Comparison of ENCODE assay signal across 15 mouse cellular contexts in the genomic region with DNA sequence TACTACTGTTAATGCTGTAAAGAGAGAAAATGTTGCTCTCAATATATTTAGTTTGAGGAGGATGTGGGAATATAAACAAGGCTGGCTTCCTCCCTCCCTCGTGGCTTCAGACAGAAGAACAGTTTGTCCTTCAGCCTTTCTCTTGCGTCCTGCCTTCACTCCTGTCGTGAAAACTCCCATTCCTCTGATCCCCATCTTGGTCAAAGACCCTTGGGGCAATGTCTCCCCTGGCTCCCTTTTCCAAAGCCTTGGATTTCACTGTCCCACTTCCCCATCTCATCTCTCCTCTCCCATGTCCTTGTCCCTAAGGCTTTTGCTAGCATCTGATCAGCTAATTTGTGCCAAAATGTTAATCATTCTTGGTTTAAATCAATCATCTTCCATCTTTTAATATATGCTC.
"Had no signal": no experiment of that assay in that cellular context is flagged by ENCODE, and none has a peak within 500 bp of the region (broad histone marks: within the 10 kb centered on the region; RNA-seq: fewer than 3 reads in every experiment).

No protein-coding gene starts in this region.

- H3K9me3 ChIP-seq: liver, embryonic 15.5 days; megakaryocyte, embryonic 14.5 days; midbrain, embryonic 13.5 days; midbrain, embryonic 15.5 days; neural tube, embryonic 12.5 days; stomach, embryonic 15.5 days had no signal

- H3K36me3 ChIP-seq: liver, embryonic 15.5 days; midbrain, embryonic 13.5 days; midbrain, embryonic 15.5 days; neural tube, embryonic 12.5 days; stomach, embryonic 15.5 days had no signal

- DNase-seq: liver, postnatal 0 days; lung, embryonic 14.5 days; right cerebral cortex, postnatal 14 days; thymus, adult 2 months; thymus, postnatal 25 days; thymus, postnatal 4 days had no signal

- H3K4me2 ChIP-seq: liver, embryonic 15.5 days; lung, embryonic 14.5 days; midbrain, embryonic 11.5 days; midbrain, embryonic 13.5 days; midbrain, embryonic 15.5 days; neural tube, embryonic 12.5 days; stomach, embryonic 15.5 days had no signal

- H3K4me1 ChIP-seq: liver, embryonic 15.5 days; megakaryocyte, embryonic 14.5 days; midbrain, embryonic 13.5 days; midbrain, embryonic 15.5 days; neural tube, embryonic 12.5 days; stomach, embryonic 15.5 days had no signal

- H3K4me3 ChIP-seq: liver, embryonic 15.5 days; megakaryocyte, embryonic 14.5 days; midbrain, embryonic 13.5 days; midbrain, embryonic 15.5 days; neural tube, embryonic 12.5 days; stomach, embryonic 15.5 days had no signal

- H3K27me3 ChIP-seq: liver, embryonic 15.5 days; megakaryocyte, embryonic 14.5 days; midbrain, embryonic 13.5 days; midbrain, embryonic 15.5 days; neural tube, embryonic 12.5 days; stomach, embryonic 15.5 days had no signal

- H3K9ac ChIP-seq: liver, embryonic 15.5 days; liver, postnatal 0 days; lung, embryonic 14.5 days; midbrain, embryonic 13.5 days; midbrain, embryonic 15.5 days; neural tube, embryonic 12.5 days; stomach, embryonic 15.5 days had no signal

- ATAC-seq: liver, postnatal 0 days; midbrain, embryonic 13.5 days; midbrain, embryonic 15.5 days had no signal

- H3K27ac ChIP-seq: liver, embryonic 15.5 days; macrophage; midbrain, embryonic 13.5 days; midbrain, embryonic 15.5 days; neural tube, embryonic 12.5 days; stomach, embryonic 15.5 days; stomach, postnatal 0 days had no signal
